Mouse (Mus musculus) megakaryocyte, embryonic 14.5 days (primary cell): ENCODE data around the gene Ank3.

Source experiments
- FLI1 ChIP-seq: IDR thresholded peaks from 2 replicates; pipeline ENCODE4 v1.6.1; 2012; ENCODE audit warnings: low read length, inconsistent platforms, mixed read lengths
- GATA1 ChIP-seq: IDR thresholded peaks from 3 replicates; pipeline ENCODE4 v1.6.1; 2012; ENCODE audit warnings: mixed read lengths, low read length, inconsistent platforms, borderline replicate concordance

DNA sequence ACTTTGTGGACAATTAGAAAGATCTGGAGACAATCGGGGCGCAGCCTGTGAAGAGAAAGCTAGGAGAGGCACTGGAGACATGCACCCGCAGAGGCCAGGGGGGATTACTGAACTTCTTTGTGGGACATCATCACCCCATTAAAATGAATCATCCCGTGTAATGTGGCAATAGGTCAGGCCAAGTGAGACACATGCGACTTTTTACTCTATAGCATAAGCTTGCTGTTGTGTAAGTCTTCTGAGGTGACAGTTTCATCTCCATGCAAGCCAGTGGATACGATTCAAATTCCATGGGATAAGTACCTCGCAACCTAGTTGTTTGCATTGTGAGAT is 179.1 kb downstream of the Ank3 start:
- TF ChIP-seq GATA1 (no peak), FLI1 (no peak)
